Mouse (Mus musculus) brain, embryonic 14.5 days (tissue): ENCODE data around the gene Cd19. TPM values are rescaled to one million over a fixed set of nuclear protein-coding genes. Genes with fewer than 3 reads are reported as not detected.

Experiments used
- DNase-seq: peaks from one replicate; pipeline ENCODE4 v3.0.0-alpha.2; 2011; ENCODE audit warnings: low read depth
- CTCF ChIP-seq: fragments of 200-500 bp; IDR thresholded peaks from 2 replicates; pipeline ENCODE4 v1.5.1; 2012; ENCODE audit warnings: inconsistent platforms, mild to moderate bottlenecking, moderate library complexity, borderline replicate concordance; ENCODE audit not compliant: insufficient read depth, insufficient read length; ENCODE audit errors: extremely low read depth
- POLR2A ChIP-seq: fragments of 200-500 bp; IDR thresholded peaks from 2 replicates; pipeline ENCODE4 v1.6.1; 2012; ENCODE audit warnings: mild to moderate bottlenecking, inconsistent platforms, borderline replicate concordance; ENCODE audit not compliant: poor library complexity, insufficient read depth, insufficient read length, severe bottlenecking; ENCODE audit errors: extremely low read depth
- polyA plus RNA-seq: library from polyadenylated mRNA; depleted of rRNA; stranded (reverse); fragments of >200 nt; gene quantifications from 2 replicates; pipeline ENCODE4 v1.2.3, GENCODE M21; 2012; rRNA removed

Gene Cd19
- polyA plus RNA-seq, 1 experiment, result 0.05 TPM

- DNase-seq, result no peak
- TF ChIP-seq CTCF (no peak), POLR2A (no peak)
Measured at GRCm38 (mm10) chr7:126373007-126373406, 41.7 kb downstream of the Cd19 start.

- TF ChIP-seq POLR2A, result no peak
- no peak for TF ChIP-seq CTCF
- no peak for DNase-seq
Measured at GRCm38 (mm10) chr7:126369393-126369792, 45.3 kb downstream of the Cd19 start, which contains the start of gene Lat. Gene Lat, minus strand, starts transcription at chr7:126369570.

- DNase-seq, result no peak
- no peak for TF ChIP-seq CTCF
- no peak for TF ChIP-seq POLR2A
Measured at GRCm38 (mm10) chr7:126368367-126368766, 46.3 kb downstream of the Cd19 start.

GRCm38 (mm10) chr7:126367636-126368035 lies 47.1 kb downstream of the Cd19 start:
- TF ChIP-seq POLR2A (no peak), CTCF (no peak)
- DNase-seq, result no peak

- TF ChIP-seq CTCF (no peak), POLR2A (no peak)
- DNase-seq, result no peak
Measured at GRCm38 (mm10) chr7:126363038-126363437, 51.7 kb downstream of the Cd19 start.

GRCm38 (mm10) chr7:126359049-126359448 lies 55.6 kb downstream of the Cd19 start:
- peak; percentile 11 for DNase-seq
- TF ChIP-seq CTCF, result no peak
- no peak for TF ChIP-seq POLR2A

Other genes with a start within 250 kb of the Cd19 start
- 226 and 237 TPM in 2 replicates for gene Xpo6, start 214.4 kb downstream of the Cd19 start, polyA plus RNA-seq
- gene Sbk1, start 142.3 kb downstream of the Cd19 start, polyA plus RNA-seq, result 423 and 518 TPM in 2 replicates
- gene Lat, start 45.3 kb downstream of the Cd19 start, polyA plus RNA-seq, result 1.0 and 2.1 TPM in 2 replicates
- 176 and 234 TPM in 2 replicates for gene Spns1, start 37.4 kb downstream of the Cd19 start, polyA plus RNA-seq
- 11.0 and 15.7 TPM in 2 replicates for gene Nfatc2ip, start 18.2 kb downstream of the Cd19 start, polyA plus RNA-seq
- 22.1 and 25.2 TPM in 2 replicates for gene Rabep2, start 13.9 kb upstream of the Cd19 start, polyA plus RNA-seq
- gene Atp2a1, start 48.2 kb upstream of the Cd19 start, polyA plus RNA-seq, result 1.3 and 1.6 TPM in 2 replicates
- gene Sh2b1, start 60.5 kb upstream of the Cd19 start, polyA plus RNA-seq, result 83.6 and 86.4 TPM in 2 replicates
- gene Tufm, start 72.5 kb upstream of the Cd19 start, polyA plus RNA-seq, result 107 and 118 TPM in 2 replicates
- 178 and 208 TPM in 2 replicates for gene Atxn2l, start 88.5 kb upstream of the Cd19 start, polyA plus RNA-seq
- gene Eif3c, start 151.5 kb upstream of the Cd19 start, polyA plus RNA-seq, result 108 and 149 TPM in 2 replicates
- 0.38 and 0.81 TPM in 2 replicates for gene Apobr, start 170.1 kb upstream of the Cd19 start, polyA plus RNA-seq
- 45.5 and 64.3 TPM in 2 replicates for gene Cln3, start 170.9 kb upstream of the Cd19 start, polyA plus RNA-seq
- gene Il27, start 180.1 kb upstream of the Cd19 start, polyA plus RNA-seq, result not detected in 2 replicates
- gene Nupr1, start 216.0 kb upstream of the Cd19 start, polyA plus RNA-seq, result 2.7 and 3.9 TPM in 2 replicates
- 61.5 and 70.4 TPM in 2 replicates for gene Sgf29, start 234.4 kb upstream of the Cd19 start, polyA plus RNA-seq